Mouse (Mus musculus): Measurements from ENCODE around the gene Olfr283. TPM values are rescaled to one million over a fixed set of nuclear protein-coding genes. Genes with fewer than 3 reads are reported as not detected.
"Not testable (repeated sequence)": the region's sequence is repeated elsewhere in the genome, so short reads cannot be mapped to it uniquely, and the experiment has no call there.

Gene Olfr283
- polyA plus RNA-seq (2014; fragmentation: Nextera tagmentation; extraction: Ambion mirVana) = not detected in 2 replicates

- no peaks in the 10 kb centered on the region for H3K27me3 ChIP-seq (replicated peaks; ENCODE audit: control insufficient read depth, insufficient read depth, low read length)
- no peak within 1 kb of the TSS for H3K4me2 ChIP-seq
- H3K9me3 ChIP-seq (ENCODE audit: control insufficient read depth, low read length) = no peaks in the 10 kb centered on the region
- no peaks in the 10 kb centered on the region for H3K4me1 ChIP-seq (replicated peaks; ENCODE audit: control insufficient read depth, insufficient read depth, low read length)
- ATAC-seq (replicated peaks; ENCODE audit: low FRiP score) = no peak
- H3K4me3 ChIP-seq (ENCODE audit: low read depth, low read length) = no peak within 1 kb of the TSS
- no peak within 1 kb of the TSS for H3K9ac ChIP-seq (ENCODE audit: low read depth, low read length)
- DNase-seq (ENCODE audit: low spot score) = no peak
- H3K27ac ChIP-seq (ENCODE audit: low read depth, low read length) = no peak within 1 kb of the TSS
- no peaks in the 10 kb centered on the region for H3K36me3 ChIP-seq (ENCODE audit: control insufficient read depth, insufficient read depth, low read length)
- WGBS = 82% methylated on average over 6 of the region's 6 CpGs
Measured at GRCm38 (mm10) chr15:98380846-98381245, at the start of gene Olfr283. Gene Olfr283 (minus strand): TSS chr15:98380946.

- no peak overlapping the region for H3K9ac ChIP-seq (ENCODE audit: low read depth, low read length)
Measured at GRCm38 (mm10) chr15:98425188-98425587, 44.4 kb upstream of the Olfr283 start.

GRCm38 (mm10) chr15:98424753-98425152, 44.0 kb upstream of the Olfr283 start:
- H3K9ac ChIP-seq (ENCODE audit: low read depth, low read length) = no peak overlapping the region

More at GRCm38 (mm10) chr15:98425188-98425587, 44.4 kb upstream of the Olfr283 start:
- WGBS = 86% methylated on average over 7 of the region's 7 CpGs
- H3K4me1 ChIP-seq (replicated peaks; ENCODE audit: control insufficient read depth, insufficient read depth, low read length) = no peaks in the 10 kb centered on the region
- H3K4me3 ChIP-seq (ENCODE audit: low read depth, low read length) = no peak overlapping the region
- no peak overlapping the region for H3K4me2 ChIP-seq
- H3K27ac ChIP-seq (ENCODE audit: low read depth, low read length) = no peak overlapping the region
- H3K9me3 ChIP-seq (ENCODE audit: control insufficient read depth, low read length) = no peaks in the 10 kb centered on the region
- no peaks in the 10 kb centered on the region for H3K36me3 ChIP-seq (ENCODE audit: control insufficient read depth, insufficient read depth, low read length)
- ATAC-seq (replicated peaks; ENCODE audit: low FRiP score) = no peak
- no peaks in the 10 kb centered on the region for H3K27me3 ChIP-seq (replicated peaks; ENCODE audit: control insufficient read depth, insufficient read depth, low read length)
- no peak for DNase-seq (ENCODE audit: low spot score)

GRCm38 (mm10) chr15:98424326-98424725, 43.6 kb upstream of the Olfr283 start:
- WGBS = 75% methylated on average over 14 of the region's 14 CpGs

More at GRCm38 (mm10) chr15:98424753-98425152, 44.0 kb upstream of the Olfr283 start:
- Histone ChIP-seq H3K4me1 (replicated peaks; ENCODE audit: control insufficient read depth, insufficient read depth, low read length) (no peaks in the 10 kb centered on the region), H3K36me3 (ENCODE audit: control insufficient read depth, insufficient read depth, low read length) (no peaks in the 10 kb centered on the region), H3K27ac (ENCODE audit: low read depth, low read length) (no peak overlapping the region), H3K27me3 (replicated peaks; ENCODE audit: control insufficient read depth, insufficient read depth, low read length) (no peaks in the 10 kb centered on the region), H3K4me2 (no peak overlapping the region), H3K9me3 (ENCODE audit: control insufficient read depth, low read length) (no peaks in the 10 kb centered on the region), H3K4me3 (ENCODE audit: low read depth, low read length) (no peak overlapping the region)
- WGBS = 63% methylated on average over 6 of the region's 6 CpGs
- DNase-seq (ENCODE audit: low spot score) = no peak
- ATAC-seq (replicated peaks; ENCODE audit: low FRiP score) = no peak

GRCm38 (mm10) chr15:98420897-98421296, 40.2 kb upstream of the Olfr283 start:
- Histone ChIP-seq H3K9ac (ENCODE audit: low read depth, low read length) (no peak overlapping the region), H3K36me3 (ENCODE audit: control insufficient read depth, insufficient read depth, low read length) (no peaks in the 10 kb centered on the region), H3K27ac (ENCODE audit: low read depth, low read length) (no peak overlapping the region), H3K4me3 (ENCODE audit: low read depth, low read length) (no peak overlapping the region), H3K9me3 (ENCODE audit: control insufficient read depth, low read length) (no peaks in the 10 kb centered on the region), H3K4me2 (no peak overlapping the region), H3K27me3 (replicated peaks; ENCODE audit: control insufficient read depth, insufficient read depth, low read length) (no peaks in the 10 kb centered on the region), H3K4me1 (replicated peaks; ENCODE audit: control insufficient read depth, insufficient read depth, low read length) (no peaks in the 10 kb centered on the region)
- WGBS = 65% methylated on average over 4 of the region's 4 CpGs
- ATAC-seq (replicated peaks; ENCODE audit: low FRiP score) = no peak
- DNase-seq (ENCODE audit: low spot score) = no peak

More at GRCm38 (mm10) chr15:98424326-98424725, 43.6 kb upstream of the Olfr283 start:
- no peaks in the 10 kb centered on the region for H3K27me3 ChIP-seq (replicated peaks; ENCODE audit: control insufficient read depth, insufficient read depth, low read length)
- no peak overlapping the region for H3K4me3 ChIP-seq (ENCODE audit: low read depth, low read length)
- H3K27ac ChIP-seq (ENCODE audit: low read depth, low read length) = no peak overlapping the region
- DNase-seq (ENCODE audit: low spot score) (no peak), ATAC-seq (replicated peaks; ENCODE audit: low FRiP score) (no peak)
- H3K9me3 ChIP-seq (ENCODE audit: control insufficient read depth, low read length) = no peaks in the 10 kb centered on the region
- H3K36me3 ChIP-seq (ENCODE audit: control insufficient read depth, insufficient read depth, low read length) = no peaks in the 10 kb centered on the region
- H3K4me1 ChIP-seq (replicated peaks; ENCODE audit: control insufficient read depth, insufficient read depth, low read length) = no peaks in the 10 kb centered on the region
- H3K9ac ChIP-seq (ENCODE audit: low read depth, low read length) = no peak overlapping the region
- no peak overlapping the region for H3K4me2 ChIP-seq

GRCm38 (mm10) chr15:98418096-98418495, 37.4 kb upstream of the Olfr283 start:
- no peak for DNase-seq (ENCODE audit: low spot score)

GRCm38 (mm10) chr15:98417285-98417684, 36.5 kb upstream of the Olfr283 start:
- not testable (repeated sequence) for H3K9ac ChIP-seq (ENCODE audit: low read depth, low read length); H3K36me3 ChIP-seq (ENCODE audit: control insufficient read depth, insufficient read depth, low read length); H3K9me3 ChIP-seq (ENCODE audit: control insufficient read depth, low read length); H3K4me2 ChIP-seq; ATAC-seq (replicated peaks; ENCODE audit: low FRiP score); H3K4me1 ChIP-seq (replicated peaks; ENCODE audit: control insufficient read depth, insufficient read depth, low read length); H3K27ac ChIP-seq (ENCODE audit: low read depth, low read length); H3K27me3 ChIP-seq (replicated peaks; ENCODE audit: control insufficient read depth, insufficient read depth, low read length); H3K4me3 ChIP-seq (ENCODE audit: low read depth, low read length); DNase-seq (ENCODE audit: low spot score)
- WGBS = 0% methylated on average over 1 of the region's 3 CpGs

More at GRCm38 (mm10) chr15:98418096-98418495, 37.4 kb upstream of the Olfr283 start:
- Histone ChIP-seq H3K36me3 (ENCODE audit: control insufficient read depth, insufficient read depth, low read length) (no peaks in the 10 kb centered on the region), H3K9me3 (ENCODE audit: control insufficient read depth, low read length) (no peaks in the 10 kb centered on the region), H3K4me1 (replicated peaks; ENCODE audit: control insufficient read depth, insufficient read depth, low read length) (no peaks in the 10 kb centered on the region), H3K9ac (ENCODE audit: low read depth, low read length) (no peak overlapping the region), H3K4me3 (ENCODE audit: low read depth, low read length) (no peak overlapping the region), H3K27me3 (replicated peaks; ENCODE audit: control insufficient read depth, insufficient read depth, low read length) (no peaks in the 10 kb centered on the region), H3K4me2 (no peak overlapping the region), H3K27ac (ENCODE audit: low read depth, low read length) (no peak overlapping the region)
- ATAC-seq (replicated peaks; ENCODE audit: low FRiP score) = no peak
- 69% methylated on average over 7 of the region's 7 CpGs for WGBS

GRCm38 (mm10) chr15:98416802-98417201, 36.1 kb upstream of the Olfr283 start:
- H3K4me3 ChIP-seq (ENCODE audit: low read depth, low read length); H3K27ac ChIP-seq (ENCODE audit: low read depth, low read length); H3K27me3 ChIP-seq (replicated peaks; ENCODE audit: control insufficient read depth, insufficient read depth, low read length); H3K36me3 ChIP-seq (ENCODE audit: control insufficient read depth, insufficient read depth, low read length); ATAC-seq (replicated peaks; ENCODE audit: low FRiP score); H3K4me2 ChIP-seq; H3K4me1 ChIP-seq (replicated peaks; ENCODE audit: control insufficient read depth, insufficient read depth, low read length); H3K9ac ChIP-seq (ENCODE audit: low read depth, low read length); H3K9me3 ChIP-seq (ENCODE audit: control insufficient read depth, low read length); DNase-seq (ENCODE audit: low spot score): not testable (repeated sequence)

GRCm38 (mm10) chr15:98415996-98416395, 35.2 kb upstream of the Olfr283 start:
- Histone ChIP-seq H3K4me1 (replicated peaks; ENCODE audit: control insufficient read depth, insufficient read depth, low read length) (no peaks in the 10 kb centered on the region), H3K27me3 (replicated peaks; ENCODE audit: control insufficient read depth, insufficient read depth, low read length) (no peaks in the 10 kb centered on the region), H3K9me3 (ENCODE audit: control insufficient read depth, low read length) (no peaks in the 10 kb centered on the region), H3K4me3 (ENCODE audit: low read depth, low read length) (no peak overlapping the region), H3K36me3 (ENCODE audit: control insufficient read depth, insufficient read depth, low read length) (no peaks in the 10 kb centered on the region), H3K9ac (ENCODE audit: low read depth, low read length) (no peak overlapping the region), H3K4me2 (no peak overlapping the region), H3K27ac (ENCODE audit: low read depth, low read length) (no peak overlapping the region)
- DNase-seq (ENCODE audit: low spot score) (no peak), ATAC-seq (replicated peaks; ENCODE audit: low FRiP score) (no peak)
- WGBS = 66% methylated on average over 4 of the region's 4 CpGs

All from liver, embryonic 11.5 days (tissue).